Mouse (Mus musculus) gastrocnemius, adult 2 months (tissue): Measurements from ENCODE around the gene Atp6v1e2. TPM values are rescaled to one million over a fixed set of nuclear protein-coding genes. Genes with fewer than 3 reads are reported as not detected.
A peak's percentile ranks its signal among the peaks of the same experiment; 100 is the strongest.

ENCODE experiments used
- DNase-seq: peaks from one replicate; pipeline ENCODE4 v3.0.0; 2022
- H3K27ac ChIP-seq: fragments of 200-600 bp; 2 replicates; pipeline ENCODE4 v1.8.1; 2022; ENCODE audit warnings: mild to moderate bottlenecking
- H3K4me3 ChIP-seq: fragments of 200-600 bp; 2 replicates; pipeline ENCODE4 v1.8.1; 2022; ENCODE audit warnings: mild to moderate bottlenecking, moderate library complexity
- CTCF ChIP-seq: fragments of 200-600 bp; IDR thresholded peaks from 2 replicates; pipeline ENCODE4 v1.8.1; 2022; ENCODE audit warnings: antibody characterized with exemption, mild to moderate bottlenecking, moderate library complexity
- intact Hi-C: fragments of 180-260 bp; cut with DNase I; formaldehyde crosslinking; loops from one replicate; pipeline ENCODE4 v1.15.1; 2025
- total RNA-seq, 2 experiments: library from RNA; stranded (reverse); gene quantifications; 2 replicates each; pipeline ENCODE4 v1.2.3; 2021

Gene Atp6v1e2
- total RNA-seq, 2 experiments from 2014 or later, result not detected

- no peak for TF ChIP-seq CTCF
- H3K4me3 ChIP-seq, result peak within 1 kb of the TSS; percentile 95
- peak; percentile 96 for DNase-seq
- peak within 1 kb of the TSS; percentile 98 for H3K27ac ChIP-seq
- intact Hi-C loops, result loop anchor here (1.0 to 5.0 kb wide), 3 partner anchors 24 to 79 kb away; partner anchors contain the start of genes Cript and Pigf
These were observed 15.3 kb upstream of the Atp6v1e2 start, which contains the start of gene Rhoq for GRCm38 (mm10) chr17:86962894-86963585. Gene Rhoq, plus strand, starts transcription at chr17:86963082.

- peak overlapping the region; percentile 95 for H3K4me3 ChIP-seq
- peak; percentile 90 for DNase-seq
- peak overlapping the region; percentile 98 for H3K27ac ChIP-seq
- peak; percentile 81 for TF ChIP-seq CTCF
- intact Hi-C loops, result loop anchor here (1.0 to 5.0 kb wide), 3 partner anchors 24 to 80 kb away; partner anchors contain the start of genes Cript and Pigf
These were observed 14.7 kb upstream of the Atp6v1e2 start for GRCm38 (mm10) chr17:86962297-86962893.

- peak overlapping the region; percentile 98 for H3K27ac ChIP-seq
- TF ChIP-seq CTCF, result no peak
- intact Hi-C loops, result loop anchor here (5.0 kb wide), 1 partner anchor 81 kb away; no protein-coding TSS in a partner anchor
- peak overlapping the region; percentile 95 for H3K4me3 ChIP-seq
- DNase-seq, result peak; percentile 76
These were observed 13.7 kb upstream of the Atp6v1e2 start for GRCm38 (mm10) chr17:86961301-86961841.

GRCm38 (mm10) chr17:86957968-86958367 lies 10.3 kb upstream of the Atp6v1e2 start:
- Histone ChIP-seq H3K27ac (no peak overlapping the region), H3K4me3 (no peak overlapping the region)
- TF ChIP-seq CTCF, result no peak

GRCm38 (mm10) chr17:86957239-86957638 lies 9.5 kb upstream of the Atp6v1e2 start:
- no peak for TF ChIP-seq CTCF
- Histone ChIP-seq H3K27ac (no peak overlapping the region), H3K4me3 (no peak overlapping the region)
- intact Hi-C loops, result no loop called here
- no peak for DNase-seq

More at GRCm38 (mm10) chr17:86957968-86958367, 10.3 kb upstream of the Atp6v1e2 start:
- intact Hi-C loops, result no loop called here
- DNase-seq, result no peak

GRCm38 (mm10) chr17:86948801-86949200 lies 1.1 kb upstream of the Atp6v1e2 start:
- peak; percentile 84 for DNase-seq
- TF ChIP-seq CTCF, result no peak
- Histone ChIP-seq H3K27ac (peak overlapping the region; percentile 77), H3K4me3 (peak overlapping the region; percentile 49)
- intact Hi-C loops, result no loop called here

GRCm38 (mm10) chr17:86946078-86946477 lies 1.6 kb downstream of the Atp6v1e2 start:
- DNase-seq, result no peak
- H3K27ac ChIP-seq, result no peak overlapping the region
- intact Hi-C loops, result no loop called here
- H3K4me3 ChIP-seq, result no peak overlapping the region
- TF ChIP-seq CTCF, result no peak

- TF ChIP-seq CTCF, result no peak
- Histone ChIP-seq H3K4me3 (no peak overlapping the region), H3K27ac (no peak overlapping the region)
- no peak for DNase-seq
- intact Hi-C loops, result no loop called here
These were observed 4.5 kb downstream of the Atp6v1e2 start for GRCm38 (mm10) chr17:86943158-86943557.

GRCm38 (mm10) chr17:86942112-86942511 lies 5.6 kb downstream of the Atp6v1e2 start:
- Histone ChIP-seq H3K4me3 (no peak overlapping the region), H3K27ac (no peak overlapping the region)
- intact Hi-C loops, result no loop called here
- no peak for DNase-seq
- TF ChIP-seq CTCF, result no peak

- DNase-seq, result no peak
- no peak overlapping the region for H3K4me3 ChIP-seq
- intact Hi-C loops, result loop anchor here (2.0 kb wide), 1 partner anchor 24 kb away; the partner anchor contains the start of gene Rhoq
- H3K27ac ChIP-seq, result no peak overlapping the region
- TF ChIP-seq CTCF, result no peak
These were observed 9.0 kb downstream of the Atp6v1e2 start for GRCm38 (mm10) chr17:86938683-86939082.

- intact Hi-C loops, result loop anchor here (2.0 kb wide), 1 partner anchor 25 kb away; the partner anchor contains the start of gene Rhoq
- peak; percentile 90 for DNase-seq
- Histone ChIP-seq H3K4me3 (peak overlapping the region; percentile 61), H3K27ac (peak overlapping the region; percentile 73)
- TF ChIP-seq CTCF, result no peak
These were observed 10.1 kb downstream of the Atp6v1e2 start for GRCm38 (mm10) chr17:86937497-86938155.

GRCm38 (mm10) chr17:86937064-86937463 lies 10.6 kb downstream of the Atp6v1e2 start:
- intact Hi-C loops, result no loop called here
- no peak for TF ChIP-seq CTCF
- Histone ChIP-seq H3K27ac (peak overlapping the region; percentile 73), H3K4me3 (no peak overlapping the region; the same call in 1 of the 2 replicates)
- no peak for DNase-seq

GRCm38 (mm10) chr17:86932896-86933295 lies 14.8 kb downstream of the Atp6v1e2 start:
- Histone ChIP-seq H3K27ac (no peak overlapping the region), H3K4me3 (no peak overlapping the region)
- intact Hi-C loops, result no loop called here
- no peak for DNase-seq
- no peak for TF ChIP-seq CTCF
